Mouse (Mus musculus) granulocyte monocyte progenitor cell, adult 5-6 weeks (primary cell): ENCODE measurements around the gene Il6ra. TPM values are rescaled to one million over a fixed set of nuclear protein-coding genes. Genes with fewer than 3 reads are reported as not detected.

Experiments used
- ATAC-seq: replicated peaks from 2 replicates; pipeline ENCODE4 v1.8.0; 2016; ENCODE audit warnings: mild to moderate bottlenecking, moderate TSS enrichment, inconsistent platforms; ENCODE audit not compliant: poor library complexity, severe bottlenecking
- total RNA-seq, 2 experiments: library from RNA; stranded (forward) in 1 of 2; stranded (reverse) in 1 of 2; fragments of 200-712, 200-1000 nt in 1 of 2; fragments of >200 nt in 1 of 2; fragmentation: Nextera tagmentation in 1 of 2; gene quantifications; 2 replicates each; pipeline ENCODE4 v1.2.3; 2014 to 2017

The Il6ra gene
- 35.2 and 36.8 TPM in 2 replicates for total RNA-seq (2014; fragmentation: Nextera tagmentation)
- 14.7 and 20.8 TPM in 2 replicates for total RNA-seq (2017)

- ATAC-seq, result peak; percentile 60
Observed at GRCm38 (mm10) chr3:89912543-89913391, at the start of gene Il6ra. Gene Il6ra (minus strand): TSS chr3:89913196.

GRCm38 (mm10) chr3:89962059-89962750 is 49.2 kb upstream of the Il6ra start:
- no peak for ATAC-seq

GRCm38 (mm10) chr3:89961436-89961835 is 48.4 kb upstream of the Il6ra start:
- ATAC-seq, result peak; percentile 35

- ATAC-seq, result peak; percentile 75
Observed at GRCm38 (mm10) chr3:89960469-89960868, 47.5 kb upstream of the Il6ra start.

- ATAC-seq, result no peak
Observed at GRCm38 (mm10) chr3:89959435-89959834, 46.4 kb upstream of the Il6ra start.

- ATAC-seq, result no peak
Observed at GRCm38 (mm10) chr3:89957880-89958279, 44.9 kb upstream of the Il6ra start.

- no peak for ATAC-seq
Observed at GRCm38 (mm10) chr3:89956177-89956971, 43.4 kb upstream of the Il6ra start.

- peak; percentile 86 for ATAC-seq
Observed at GRCm38 (mm10) chr3:89953420-89953819, 40.4 kb upstream of the Il6ra start.

GRCm38 (mm10) chr3:89948655-89949054 is 35.7 kb upstream of the Il6ra start:
- no peak for ATAC-seq

- no peak for ATAC-seq
Observed at GRCm38 (mm10) chr3:89948021-89948420, 35.0 kb upstream of the Il6ra start.

GRCm38 (mm10) chr3:89945026-89945425 is 32.0 kb upstream of the Il6ra start:
- no peak for ATAC-seq

GRCm38 (mm10) chr3:89942894-89943293 is 29.9 kb upstream of the Il6ra start:
- no peak for ATAC-seq

- ATAC-seq, result no peak
Observed at GRCm38 (mm10) chr3:89936495-89936894, 23.5 kb upstream of the Il6ra start.

- ATAC-seq, result no peak
Observed at GRCm38 (mm10) chr3:89932925-89933324, 19.9 kb upstream of the Il6ra start.

- no peak for ATAC-seq
Observed at GRCm38 (mm10) chr3:89928956-89929355, 16.0 kb upstream of the Il6ra start.

- ATAC-seq, result peak; percentile 48; the same call in 1 of the 2 replicates
Observed at GRCm38 (mm10) chr3:89926440-89926839, 13.4 kb upstream of the Il6ra start.

GRCm38 (mm10) chr3:89920711-89921110 is 7.7 kb upstream of the Il6ra start:
- ATAC-seq, result peak; percentile 25; the same call in 1 of the 2 replicates

- no peak for ATAC-seq
Observed at GRCm38 (mm10) chr3:89917408-89917807, 4.4 kb upstream of the Il6ra start.

- no peak for ATAC-seq
Observed at GRCm38 (mm10) chr3:89916622-89917021, 3.6 kb upstream of the Il6ra start.

GRCm38 (mm10) chr3:89914700-89915099 is 1.7 kb upstream of the Il6ra start:
- no peak for ATAC-seq
